Mouse (Mus musculus) neural tube, embryonic 14.5 days (tissue): ENCODE measurements around the gene Tmem236. TPM values are rescaled to one million over a fixed set of nuclear protein-coding genes. Genes with fewer than 3 reads are reported as not detected.
"Not testable (repeated sequence)": the region's sequence is repeated elsewhere in the genome, so short reads cannot be mapped to it uniquely, and the experiment has no call there.

Source experiments
- ATAC-seq: fragments of 200-750 bp; cut with Nextera tagmentation; 2 replicates; pipeline ENCODE4 v1.8.0; 2017; ENCODE audit warnings: low read depth, mild to moderate bottlenecking, moderate TSS enrichment, moderate library complexity
- H3K27ac ChIP-seq: fragments of 300-500 bp; sonication (generic); 2 replicates; pipeline ENCODE4 v1.5.1; 2014; ENCODE audit warnings: low read depth, mild to moderate bottlenecking, control low read depth, low read length, moderate library complexity, mixed read lengths
- H3K27me3 ChIP-seq: fragments of 300-500 bp; sonication (generic); 2 replicates; pipeline ENCODE4 v1.6.1; 2014; ENCODE audit warnings: low read length; ENCODE audit not compliant: control insufficient read depth, insufficient read depth
- H3K36me3 ChIP-seq: fragments of 300-500 bp; sonication (generic); 2 replicates; pipeline ENCODE4 v1.6.1; 2014; ENCODE audit warnings: low read length, mixed read lengths; ENCODE audit not compliant: control insufficient read depth, insufficient read depth
- H3K4me1 ChIP-seq: fragments of 300-500 bp; sonication (generic); 2 replicates; pipeline ENCODE4 v1.6.1; 2014; ENCODE audit warnings: low read length; ENCODE audit not compliant: control insufficient read depth, insufficient read depth
- H3K4me2 ChIP-seq: fragments of 300-500 bp; sonication (generic); 2 replicates; pipeline ENCODE4 v1.6.1; 2014; ENCODE audit warnings: mild to moderate bottlenecking, low read depth, low read length, control low read depth
- H3K4me3 ChIP-seq: fragments of 300-500 bp; sonication (generic); 2 replicates; pipeline ENCODE4 v1.5.1; 2014; ENCODE audit warnings: low read depth, low read length, control low read depth, mixed read lengths
- H3K9ac ChIP-seq: fragments of 300-500 bp; sonication (generic); replicated peaks from 2 replicates; pipeline ENCODE4 v1.6.1; 2014; ENCODE audit warnings: low read depth, mild to moderate bottlenecking, control low read depth, low read length, mixed read lengths
- H3K9me3 ChIP-seq: fragments of 300-500 bp; sonication (generic); 2 replicates; pipeline ENCODE4 v1.6.1; 2016; ENCODE audit warnings: low read length; ENCODE audit not compliant: control insufficient read depth
- WGBS: fragments of 180-500 bp; shearing (Covaris S2); extraction: QIAGEN DNeasy Blood & Tissue Kit; methylation state at CpG from one replicate; pipeline ENCODE4 v1.1.7; 2014; 5-methylcytosine and 5-hydroxymethylcytosine counted together
- polyA plus RNA-seq: library from polyadenylated mRNA; unstranded; fragments of >200 nt; fragmentation: Nextera tagmentation; extraction: Ambion mirVana; gene quantifications from 2 replicates; pipeline ENCODE4 v1.2.1, GENCODE M21; 2014

Tmem236 gene
- polyA plus RNA-seq, 1 experiment from 2014 or later: 0.28 TPM

GRCm38 (mm10) chr2:14176460-14177193 lies 2.3 kb downstream of the Tmem236 start:
- H3K36me3 ChIP-seq: no peaks in the 10 kb centered on the region
- ATAC-seq: no peak
- H3K4me2 ChIP-seq: no peak overlapping the region
- no peak overlapping the region for H3K27ac ChIP-seq
- no peak overlapping the region for H3K9ac ChIP-seq
- WGBS: 75% methylated on average over 2 of the region's 2 CpGs
- H3K9me3 ChIP-seq: no peaks in the 10 kb centered on the region
- H3K4me1 ChIP-seq: no peaks in the 10 kb centered on the region
- H3K27me3 ChIP-seq: no peaks in the 10 kb centered on the region
- H3K4me3 ChIP-seq: no peak overlapping the region

DNA sequence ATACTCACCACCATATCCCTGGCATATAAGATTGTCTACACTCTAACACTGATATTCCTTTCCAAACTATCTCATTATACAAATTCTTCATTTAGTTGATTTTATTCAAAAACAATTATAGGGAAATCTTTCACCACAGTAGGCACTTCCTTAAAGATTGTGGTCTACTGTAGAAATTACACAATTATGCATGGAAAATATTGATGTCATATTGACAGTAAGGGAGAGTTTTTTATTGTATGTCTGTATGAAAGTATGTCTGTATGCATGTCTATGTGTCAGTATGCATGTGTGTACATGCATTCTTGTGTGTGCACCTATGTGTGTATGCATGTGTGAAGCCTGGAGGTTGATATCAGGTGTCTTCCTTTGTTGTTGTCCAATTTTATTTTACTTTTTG lies 10.1 kb downstream of the Tmem236 start:
- no peaks in the 10 kb centered on the region for H3K9me3 ChIP-seq
- H3K36me3 ChIP-seq: no peaks in the 10 kb centered on the region
- H3K27ac ChIP-seq: no peak overlapping the region
- no peak overlapping the region for H3K4me2 ChIP-seq
- H3K4me3 ChIP-seq: no peak overlapping the region
- no peaks in the 10 kb centered on the region for H3K27me3 ChIP-seq
- no peak for ATAC-seq
- no peak overlapping the region for H3K9ac ChIP-seq
- no peaks in the 10 kb centered on the region for H3K4me1 ChIP-seq

- no peak for ATAC-seq
- 88% methylated on average over 4 of the region's 4 CpGs for WGBS
- no peak overlapping the region for H3K4me3 ChIP-seq
- no peak overlapping the region for H3K4me2 ChIP-seq
- H3K36me3 ChIP-seq: no peaks in the 10 kb centered on the region
- H3K4me1 ChIP-seq: no peaks in the 10 kb centered on the region
- H3K27ac ChIP-seq: no peak overlapping the region
- H3K9me3 ChIP-seq: no peaks in the 10 kb centered on the region
- no peak overlapping the region for H3K9ac ChIP-seq
- H3K27me3 ChIP-seq: no peaks in the 10 kb centered on the region
Measured at GRCm38 (mm10) chr2:14190684-14191083, 16.4 kb downstream of the Tmem236 start.

DNA sequence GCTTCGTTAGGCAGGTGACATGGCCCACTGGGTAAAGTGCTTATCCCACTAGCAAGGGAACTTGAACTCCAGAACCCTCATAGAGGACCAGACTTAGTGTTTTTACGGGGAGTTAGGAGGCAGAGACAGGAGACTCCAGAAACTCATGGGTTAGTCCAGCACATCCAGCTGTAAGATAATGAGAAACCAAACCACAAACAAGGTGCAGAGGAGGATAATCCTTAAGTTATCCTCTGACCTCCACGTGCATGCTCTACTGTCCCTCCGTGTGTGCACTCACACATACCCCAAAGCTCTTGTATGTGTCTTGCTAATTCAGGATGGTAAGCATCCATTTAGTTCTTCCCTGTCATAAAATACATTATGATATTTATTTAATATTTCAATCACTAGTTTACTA lies 17.3 kb downstream of the Tmem236 start:
- Histone ChIP-seq H3K4me3 (no peak overlapping the region), H3K9ac (no peak overlapping the region), H3K27me3 (no peaks in the 10 kb centered on the region), H3K36me3 (no peaks in the 10 kb centered on the region), H3K4me1 (no peaks in the 10 kb centered on the region), H3K4me2 (no peak overlapping the region), H3K27ac (no peak overlapping the region), H3K9me3 (no peaks in the 10 kb centered on the region)
- ATAC-seq: no peak
- WGBS: 87% methylated on average over 4 of the region's 4 CpGs

- no peak overlapping the region for H3K4me3 ChIP-seq
- no peaks in the 10 kb centered on the region for H3K27me3 ChIP-seq
- H3K36me3 ChIP-seq: no peaks in the 10 kb centered on the region
- H3K9me3 ChIP-seq: no peaks in the 10 kb centered on the region
- no peak overlapping the region for H3K9ac ChIP-seq
- ATAC-seq: no peak
- no peaks in the 10 kb centered on the region for H3K4me1 ChIP-seq
- H3K4me2 ChIP-seq: no peak overlapping the region
- WGBS: 88% methylated on average over 6 of the region's 6 CpGs
- no peak overlapping the region for H3K27ac ChIP-seq
Measured at GRCm38 (mm10) chr2:14192046-14192445, 17.7 kb downstream of the Tmem236 start.

GRCm38 (mm10) chr2:14198325-14198903 lies 24.1 kb downstream of the Tmem236 start:
- not testable (repeated sequence) for H3K9me3 ChIP-seq, H3K27ac ChIP-seq, H3K27me3 ChIP-seq, ATAC-seq, H3K4me2 ChIP-seq, H3K9ac ChIP-seq, H3K4me3 ChIP-seq, H3K4me1 ChIP-seq, H3K36me3 ChIP-seq
- WGBS: no CpG with 5 or more reads among the region's 2 CpGs

- no peak for ATAC-seq
- 48% methylated on average over 2 of the region's 2 CpGs for WGBS
- Histone ChIP-seq H3K36me3 (no peaks in the 10 kb centered on the region), H3K9me3 (no peaks in the 10 kb centered on the region), H3K9ac (no peak overlapping the region), H3K27me3 (no peaks in the 10 kb centered on the region), H3K27ac (no peak overlapping the region), H3K4me1 (no peaks in the 10 kb centered on the region), H3K4me2 (no peak overlapping the region), H3K4me3 (no peak overlapping the region)
Measured at GRCm38 (mm10) chr2:14199621-14200020, 25.3 kb downstream of the Tmem236 start.

GRCm38 (mm10) chr2:14200879-14201445 lies 26.6 kb downstream of the Tmem236 start:
- not testable (repeated sequence) for H3K9ac ChIP-seq, H3K4me3 ChIP-seq, H3K27ac ChIP-seq, H3K4me1 ChIP-seq, H3K27me3 ChIP-seq, ATAC-seq, H3K36me3 ChIP-seq, H3K9me3 ChIP-seq, H3K4me2 ChIP-seq
- no CpG with 5 or more reads among the region's 2 CpGs for WGBS

DNA sequence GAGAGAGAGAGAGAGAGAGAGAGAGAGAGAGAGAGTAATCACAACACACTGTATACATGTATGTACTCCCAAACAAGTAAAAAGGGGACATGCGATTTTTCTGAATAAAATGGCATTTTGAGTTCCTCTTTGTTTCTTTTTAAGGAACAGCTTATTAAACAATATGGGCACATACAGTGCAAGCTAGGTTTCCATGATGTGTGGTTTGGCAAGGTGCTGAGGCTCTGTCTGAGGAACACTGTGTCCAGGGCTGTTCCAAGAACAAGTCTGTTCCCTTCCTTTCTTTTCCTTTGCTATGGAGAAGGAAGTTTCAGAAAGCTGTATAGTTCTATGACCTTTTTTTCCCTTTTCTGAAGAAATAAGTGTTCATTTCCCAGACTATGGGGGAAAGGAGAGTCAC lies 30.0 kb downstream of the Tmem236 start:
- no peaks in the 10 kb centered on the region for H3K36me3 ChIP-seq
- no peak overlapping the region for H3K4me3 ChIP-seq
- H3K4me2 ChIP-seq: no peak overlapping the region
- H3K4me1 ChIP-seq: no peaks in the 10 kb centered on the region
- ATAC-seq: no peak
- H3K9ac ChIP-seq: no peak overlapping the region
- no peaks in the 10 kb centered on the region for H3K9me3 ChIP-seq
- H3K27me3 ChIP-seq: no peaks in the 10 kb centered on the region
- 93% methylated on average over 1 of the region's 1 CpGs for WGBS
- no peak overlapping the region for H3K27ac ChIP-seq
